Mouse (Mus musculus): ENCODE data around the gene Cask.
A peak's percentile ranks its signal among the peaks of the same experiment; 100 is the strongest.

Gene Cask

GRCm38 (mm10) chrX:13621473-13621872 lies 229.7 kb downstream of the Cask start:
- no peak for DNase-seq

DNA sequence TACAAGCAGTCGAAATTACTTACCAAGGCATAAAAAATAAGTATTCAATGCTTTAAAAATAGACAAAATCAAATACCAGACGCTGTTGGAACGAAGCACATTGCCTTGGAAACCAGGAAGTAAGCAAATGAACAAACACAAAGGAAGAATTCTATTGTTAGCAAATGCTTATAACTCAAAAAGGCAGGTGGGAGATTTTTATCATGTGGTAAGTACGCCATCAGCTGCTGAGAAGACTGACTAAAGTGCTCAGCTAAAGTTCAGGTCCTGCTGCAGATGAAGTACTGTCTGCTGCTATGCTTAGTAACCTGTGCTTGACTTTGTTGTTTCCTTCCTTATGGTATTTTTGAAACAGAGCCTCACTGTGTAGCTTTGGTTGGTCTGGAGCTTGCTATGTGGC lies 232.7 kb downstream of the Cask start:
- no peak for DNase-seq

DNA sequence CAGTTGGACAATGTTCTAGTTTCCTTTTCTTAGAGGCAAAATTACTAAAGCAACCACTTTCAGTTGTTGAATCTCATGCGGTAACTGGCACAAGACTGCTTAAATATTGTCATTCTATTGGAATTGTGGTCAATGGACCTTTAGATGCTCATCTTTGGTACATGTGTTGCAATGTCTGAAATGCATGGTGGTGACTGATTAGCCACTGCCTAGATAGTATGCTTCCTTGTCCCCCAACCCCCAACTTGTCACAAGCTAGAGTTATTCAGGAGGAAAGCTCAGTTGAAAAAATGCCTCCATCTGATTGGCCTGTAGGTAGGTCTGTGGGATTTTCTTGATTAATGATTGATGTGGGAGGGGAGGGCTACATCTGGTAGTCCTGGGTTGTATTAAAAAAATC lies 233.9 kb downstream of the Cask start:
- DNase-seq: no peak

DNA sequence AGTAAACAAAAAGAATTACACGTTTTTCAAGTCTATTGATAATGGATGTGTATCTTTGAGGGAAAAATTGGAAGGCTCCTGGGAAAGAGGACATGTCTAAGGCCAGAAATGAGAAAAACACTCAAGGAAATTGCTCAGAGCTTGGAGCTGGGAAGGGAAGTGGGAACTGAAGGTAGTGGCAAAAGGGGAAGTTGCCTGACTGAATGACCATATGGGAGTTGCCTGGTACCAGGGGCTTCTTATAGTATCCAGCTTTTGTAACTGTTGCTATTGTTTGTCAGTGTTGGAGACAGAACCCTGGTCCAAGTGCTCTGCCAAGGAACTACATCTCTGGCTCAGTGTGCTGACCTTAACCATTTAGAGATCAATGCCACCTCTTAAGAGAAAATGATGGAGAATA lies 234.4 kb downstream of the Cask start:
- no peak for DNase-seq

DNA sequence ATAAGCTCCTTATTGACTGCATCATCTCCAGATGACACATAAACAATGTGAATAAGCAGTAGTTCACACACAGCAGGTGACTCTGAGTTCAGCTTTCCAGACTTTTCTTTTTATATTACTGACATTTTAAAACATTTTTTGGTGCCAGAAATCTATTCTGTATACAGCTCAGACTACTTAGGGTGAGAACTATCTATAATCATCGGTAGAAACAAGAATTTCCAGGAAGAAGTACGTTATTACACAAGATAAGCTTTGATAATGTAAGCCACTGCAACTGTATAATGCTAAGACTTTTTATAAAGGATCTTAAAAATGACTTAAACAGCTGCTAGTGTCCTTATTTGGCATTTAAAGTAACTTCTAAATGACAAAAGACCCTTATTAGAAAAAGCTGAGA lies 239.1 kb downstream of the Cask start:
- DNase-seq: no peak

DNA sequence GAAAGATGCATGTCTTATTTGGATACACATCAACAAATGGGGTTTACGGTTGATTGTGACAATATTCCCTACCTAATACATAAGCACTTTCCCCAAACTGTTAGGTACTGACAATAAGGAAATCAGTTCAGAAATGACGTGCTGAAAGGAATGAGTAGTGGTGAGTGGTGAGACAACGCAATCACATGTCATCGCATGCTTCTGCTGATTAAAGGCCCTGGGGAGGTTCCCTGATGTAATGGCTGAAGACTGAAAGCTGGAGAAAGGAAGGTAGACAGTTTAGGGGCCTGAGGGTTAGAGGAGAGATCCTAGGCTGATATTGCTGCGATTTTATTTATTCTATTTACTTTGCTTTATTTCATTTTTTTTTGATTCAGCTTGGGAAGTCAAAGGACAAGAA lies 240.1 kb downstream of the Cask start:
- no peak for DNase-seq

DNA sequence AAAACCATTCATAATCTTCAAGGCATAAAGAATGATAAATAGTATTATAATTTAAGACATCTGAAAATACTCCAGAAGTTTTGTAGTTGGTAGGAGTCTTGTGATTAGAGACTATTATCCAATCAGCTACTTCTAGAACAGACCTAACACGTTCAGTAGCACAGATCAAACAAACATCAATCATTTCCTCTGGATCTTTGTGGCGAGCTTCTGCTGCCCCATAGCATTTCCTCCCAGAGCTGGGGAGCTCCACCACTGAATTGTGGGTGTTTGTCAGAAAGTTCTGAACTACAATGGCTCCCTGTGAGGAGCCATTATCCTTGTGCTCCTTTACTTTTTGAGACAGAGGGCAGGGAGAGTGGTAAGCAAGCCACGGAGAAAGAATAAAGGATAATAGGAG lies 243.4 kb downstream of the Cask start:
- no peak for DNase-seq

- no peak for DNase-seq
Observed at GRCm38 (mm10) chrX:13606741-13607140, 244.4 kb downstream of the Cask start.

DNA sequence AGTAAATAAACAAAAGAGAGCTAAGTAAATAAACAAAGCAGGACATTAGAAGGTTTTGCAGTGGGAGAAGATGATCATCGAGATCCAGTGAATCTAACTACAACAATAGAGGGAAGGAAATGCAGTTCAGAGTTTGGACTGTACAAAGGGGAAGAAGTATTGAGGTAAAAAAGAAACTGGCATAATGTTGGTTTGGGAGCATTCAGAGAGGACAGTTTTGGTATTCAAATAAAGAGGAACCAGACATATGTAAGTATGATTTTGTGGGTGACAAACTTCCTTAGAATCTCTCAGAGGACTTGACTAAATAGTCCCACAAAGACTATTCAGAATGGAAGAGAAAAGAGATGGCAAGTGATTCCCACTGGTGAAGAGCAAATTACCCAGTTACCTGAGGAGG lies 251.2 kb downstream of the Cask start:
- DNase-seq: no peak

DNA sequence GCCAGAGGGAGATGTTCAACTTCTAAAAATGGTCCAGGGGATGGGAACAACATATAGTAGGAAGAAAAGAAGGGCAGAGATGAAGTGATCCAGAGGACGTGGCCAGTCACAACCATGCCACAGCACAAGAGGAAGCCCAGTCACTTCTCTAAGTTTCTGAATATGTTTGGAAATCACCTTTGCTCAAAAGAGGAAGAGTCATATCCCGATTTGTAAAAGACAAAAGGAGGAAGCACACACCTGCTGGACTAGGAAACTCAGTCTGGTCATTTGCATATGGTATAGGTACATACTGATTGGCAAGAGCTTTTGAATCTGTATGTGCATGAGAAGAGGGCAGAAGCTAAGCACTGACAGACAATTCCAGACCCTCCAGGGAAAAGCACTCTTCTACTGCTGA lies 251.8 kb downstream of the Cask start:
- DNase-seq: no peak

DNA sequence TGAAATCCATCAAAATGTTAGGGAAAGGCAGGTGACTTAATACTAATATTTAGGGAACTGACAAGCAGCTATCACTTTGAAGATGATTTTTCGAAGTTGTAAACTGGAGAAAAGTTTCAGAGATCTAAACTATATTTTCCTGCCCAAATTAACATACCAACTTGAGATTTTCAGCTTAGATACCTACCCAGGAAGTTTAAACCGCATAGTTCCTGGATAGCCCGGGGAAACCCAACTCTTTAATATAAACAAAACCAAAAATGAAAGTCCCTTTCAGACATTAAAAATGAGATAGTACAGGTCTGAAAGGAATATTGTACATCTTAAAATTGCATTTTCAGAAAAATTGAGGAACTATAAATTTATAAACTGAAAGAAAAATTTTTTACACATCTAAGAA lies 273.5 kb downstream of the Cask start:
- no peak for DNase-seq

- peak; percentile 28 for DNase-seq
Observed at GRCm38 (mm10) chrX:13576606-13577005, 274.6 kb downstream of the Cask start.

- DNase-seq: no peak
Observed at GRCm38 (mm10) chrX:13574872-13575271, 276.3 kb downstream of the Cask start.

- no peak for DNase-seq
Observed at GRCm38 (mm10) chrX:13574298-13574697, 276.9 kb downstream of the Cask start.

GRCm38 (mm10) chrX:13554504-13554903 lies 296.7 kb downstream of the Cask start:
- no peak for DNase-seq

- no peak for DNase-seq
Observed at GRCm38 (mm10) chrX:13552288-13552687, 298.9 kb downstream of the Cask start.

DNA sequence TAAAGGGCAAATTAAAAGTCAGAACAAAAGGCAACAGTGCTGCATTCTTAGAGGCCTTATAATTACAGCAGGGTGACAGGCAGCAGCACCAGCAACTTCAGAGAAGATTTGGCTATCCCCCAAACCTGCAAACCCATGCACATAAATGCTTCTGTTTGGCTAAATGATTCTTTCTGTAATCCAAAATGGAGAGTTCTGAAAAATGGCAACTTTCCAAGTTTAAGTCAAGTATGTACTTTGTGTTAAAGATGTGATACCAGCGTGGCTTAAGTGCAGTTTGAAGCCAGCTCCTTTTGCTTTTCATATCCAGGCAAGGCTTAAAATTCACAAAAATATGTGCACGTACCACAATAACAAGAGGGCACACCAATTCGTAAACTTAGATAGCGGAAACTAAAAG lies 299.6 kb downstream of the Cask start:
- DNase-seq: no peak

DNA sequence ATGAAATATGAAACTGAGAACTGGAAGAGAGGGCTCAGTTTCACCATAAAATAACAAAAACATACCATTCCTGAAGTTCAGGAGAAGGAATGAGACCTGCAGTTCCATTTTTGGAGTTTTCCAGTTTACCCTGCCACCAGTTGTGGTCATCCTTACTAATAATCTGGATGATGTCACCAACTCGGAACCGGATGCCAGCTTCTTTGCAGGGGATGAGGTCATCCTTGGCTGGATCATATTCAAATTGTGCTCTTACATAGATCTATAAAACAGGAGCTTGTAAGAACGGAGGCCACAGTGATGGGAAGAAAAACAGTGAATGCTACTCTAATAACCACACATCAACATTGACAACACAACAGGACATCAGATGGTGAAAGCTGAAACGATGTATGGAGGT lies 302.1 kb downstream of the Cask start:
- DNase-seq: no peak

GRCm38 (mm10) chrX:13521288-13521687 lies 329.9 kb downstream of the Cask start:
- no peak for DNase-seq

DNA sequence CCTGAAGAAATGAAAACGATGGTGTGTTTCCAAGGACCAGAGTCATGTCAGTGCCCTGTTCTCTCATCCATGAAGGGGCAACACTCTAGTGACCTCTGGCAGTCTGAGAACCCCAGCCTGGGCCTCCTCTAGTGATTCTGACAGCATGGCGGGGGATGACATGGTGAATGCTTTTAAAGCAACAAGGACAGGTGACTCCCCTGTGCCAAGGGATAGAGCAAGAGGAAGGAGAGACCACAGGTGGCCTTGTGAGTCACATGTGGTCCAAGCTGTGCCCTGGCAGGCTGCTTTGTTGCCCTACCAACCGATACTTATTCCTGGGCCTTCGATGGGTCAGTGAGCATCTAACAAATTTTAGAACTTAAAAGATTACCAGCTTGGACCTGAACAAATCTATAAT lies 330.6 kb downstream of the Cask start:
- DNase-seq: no peak

- DNase-seq: no peak
Observed at GRCm38 (mm10) chrX:13519408-13519783, 331.8 kb downstream of the Cask start.

DNA sequence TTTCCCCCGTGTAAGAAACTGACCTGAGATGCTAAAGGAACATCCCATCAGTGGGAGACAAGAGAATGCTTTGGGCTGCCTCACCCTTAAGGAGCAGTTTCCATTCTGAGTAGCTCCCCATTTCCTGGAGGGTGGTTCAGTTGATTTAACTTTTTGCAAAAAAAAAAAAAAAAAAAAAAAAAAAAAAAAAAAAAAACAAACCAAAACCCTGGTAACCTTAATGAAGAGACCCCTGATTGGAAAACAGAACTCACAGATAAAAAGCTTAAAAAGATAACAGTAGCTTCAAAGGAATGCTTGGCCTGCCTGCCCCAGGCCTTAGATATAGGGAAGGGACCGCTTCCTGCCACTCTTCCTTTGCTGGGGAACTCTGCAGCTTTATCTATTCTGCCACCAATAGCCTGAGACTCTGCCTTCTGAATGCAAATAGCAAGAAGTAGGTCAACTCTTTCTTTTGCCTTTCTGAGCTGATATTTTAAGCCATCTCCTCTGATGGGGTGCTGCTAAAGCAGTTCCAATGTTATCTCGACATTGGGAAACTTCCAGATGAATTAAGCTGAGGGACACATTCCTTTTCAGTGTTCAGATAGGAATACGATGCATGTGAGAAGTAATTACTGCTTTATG lies 332.3 kb downstream of the Cask start:
- DNase-seq: no peak

GRCm38 (mm10) chrX:13518019-13518418 lies 333.1 kb downstream of the Cask start:
- no peak for DNase-seq

DNA sequence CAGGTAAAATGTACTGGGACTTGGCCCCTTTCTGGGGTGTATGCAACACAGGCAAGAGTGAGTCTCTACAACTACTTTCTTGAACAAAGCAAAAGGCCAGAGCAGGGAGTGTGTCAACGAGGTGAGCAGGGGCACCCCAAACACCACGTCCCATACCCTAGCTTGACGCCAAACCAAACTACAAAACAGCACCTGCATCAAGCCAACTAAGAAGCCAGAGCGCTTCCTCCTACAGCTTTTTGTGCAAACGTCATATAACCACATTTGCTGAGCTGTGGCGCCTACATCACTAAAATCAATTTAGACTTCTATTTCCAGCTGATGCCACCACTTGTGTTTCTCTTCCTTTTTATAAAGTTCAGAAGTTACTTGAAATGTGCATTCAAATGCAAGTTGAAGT lies 334.7 kb downstream of the Cask start:
- DNase-seq: peak; percentile 43

- DNase-seq: no peak
Observed at GRCm38 (mm10) chrX:13513864-13514263, 337.3 kb downstream of the Cask start.

GRCm38 (mm10) chrX:13513127-13513526 lies 338.0 kb downstream of the Cask start:
- DNase-seq: peak; percentile 47

Data from thymus, postnatal 25 days (tissue).